Mouse (Mus musculus) lung, adult 2 months (tissue): ENCODE measurements around the gene Prkce.

Source experiments
- CTCF ChIP-seq: fragments of 200-500 bp; IDR thresholded peaks from 2 replicates; pipeline ENCODE4 v1.5.1; 2011; ENCODE audit warnings: mild to moderate bottlenecking, low read length, control low read depth; ENCODE audit not compliant: insufficient read depth
- POLR2A ChIP-seq: fragments of 200-500 bp; IDR thresholded peaks from 2 replicates; pipeline ENCODE4 v1.6.1; 2011; ENCODE audit warnings: low read depth, mild to moderate bottlenecking, control low read depth, low read length, borderline replicate concordance; ENCODE audit errors: extremely low read depth

DNA sequence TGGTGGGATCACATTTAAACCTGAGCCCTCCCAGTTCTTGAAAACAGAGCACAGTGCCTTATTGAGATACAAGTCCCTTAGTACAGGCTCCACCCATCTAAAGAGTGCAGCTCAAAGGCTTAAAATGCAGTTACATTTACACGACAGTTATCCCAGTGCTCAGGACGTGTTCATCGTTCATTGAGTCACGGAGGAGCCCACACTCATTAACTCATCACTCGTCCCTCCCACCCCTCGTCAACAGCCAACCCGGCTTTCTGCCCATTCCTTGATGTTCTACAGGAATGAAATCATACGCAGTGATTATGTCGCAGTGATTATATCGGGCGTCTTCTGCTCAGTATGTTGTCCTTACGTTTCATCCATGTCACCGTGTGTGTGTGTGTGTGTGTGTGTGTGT lies 102.9 kb downstream of the Prkce start:
- TF ChIP-seq CTCF (no peak), POLR2A (no peak)
